Mouse (Mus musculus) brain, embryonic 18.5 days (tissue): ENCODE data around the gene Relch.
"Not testable (repeated sequence)": the region's sequence is repeated elsewhere in the genome, so short reads cannot be mapped to it uniquely, and the experiment has no call there.

Experiments used
- DNase-seq: peaks from one replicate; pipeline ENCODE4 v3.0.0-alpha.2; 2012; ENCODE audit warnings: low read depth, low spot score

The Relch gene

DNA sequence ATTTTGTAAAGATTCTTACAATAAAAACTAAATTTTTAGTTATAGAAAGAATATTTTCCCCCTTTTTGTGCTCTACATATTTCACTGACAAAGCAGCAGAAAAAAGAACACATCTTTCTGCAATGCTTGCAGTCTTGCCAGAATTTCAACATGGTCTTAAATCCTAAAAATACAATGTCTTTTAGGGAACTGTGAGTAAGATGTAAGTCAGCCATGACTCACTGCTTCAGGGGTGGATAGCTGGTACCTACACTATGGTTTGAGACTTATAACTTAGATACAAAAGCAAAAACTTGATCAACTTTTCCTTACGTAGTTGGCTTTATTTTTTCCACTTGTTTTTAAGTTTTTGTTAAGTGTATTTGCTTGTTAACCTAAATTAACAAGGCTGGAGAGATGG is 78.8 kb downstream of the Relch start:
- no peak for DNase-seq

DNA sequence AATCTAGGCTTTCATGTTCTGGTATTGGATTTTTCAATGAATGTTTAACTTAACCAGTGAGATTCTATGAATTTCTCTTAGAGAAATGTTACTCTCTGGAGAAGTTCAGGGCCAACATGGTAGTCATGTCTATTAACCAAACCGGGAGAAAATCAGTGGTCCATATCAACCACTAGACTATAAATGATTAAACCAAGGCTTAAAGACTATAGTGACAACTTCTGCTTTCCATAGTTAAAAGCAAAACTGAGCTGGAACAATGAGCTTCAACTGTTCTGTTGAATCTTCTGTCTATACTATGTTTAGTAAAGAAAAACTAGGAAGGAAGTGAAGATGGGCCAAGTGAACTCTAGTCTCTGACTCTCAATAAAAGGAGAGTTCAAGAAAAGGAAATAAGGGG is 82.8 kb downstream of the Relch start:
- no peak for DNase-seq

DNA sequence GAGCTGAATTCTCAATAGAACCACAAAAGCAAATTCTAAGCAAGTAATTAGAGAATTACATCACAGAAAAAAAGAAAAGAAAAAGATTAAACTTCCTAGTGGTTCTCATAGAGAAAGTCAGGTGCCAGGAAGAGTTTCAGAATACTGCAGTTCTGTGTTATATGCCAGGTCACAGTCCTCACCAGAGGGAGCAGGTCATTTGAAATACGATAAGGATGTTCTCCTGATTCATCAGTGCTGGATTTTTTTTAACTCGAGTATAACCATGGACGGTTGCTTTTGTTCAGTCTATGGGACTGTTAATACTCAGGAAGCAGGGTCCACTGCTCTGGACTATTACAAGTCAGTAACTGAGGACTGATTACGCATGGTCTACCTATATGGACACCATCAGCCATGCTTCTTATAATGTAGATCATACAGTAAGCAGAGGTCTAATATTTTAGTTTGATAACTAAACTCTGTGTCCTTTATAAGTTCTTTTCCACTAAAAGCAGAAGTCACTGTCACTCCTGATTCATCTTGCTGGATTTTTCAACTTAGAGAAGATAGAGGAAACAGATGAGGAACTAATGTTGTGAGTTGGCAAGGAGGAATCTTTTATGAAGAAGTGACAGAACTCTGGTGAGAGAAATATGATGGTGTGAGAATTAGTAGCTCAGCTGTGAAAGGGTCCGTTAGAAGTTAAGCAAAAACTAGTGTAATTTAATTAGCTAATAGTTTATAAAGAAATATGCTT is 83.4 kb downstream of the Relch start:
- DNase-seq: no peak

DNA sequence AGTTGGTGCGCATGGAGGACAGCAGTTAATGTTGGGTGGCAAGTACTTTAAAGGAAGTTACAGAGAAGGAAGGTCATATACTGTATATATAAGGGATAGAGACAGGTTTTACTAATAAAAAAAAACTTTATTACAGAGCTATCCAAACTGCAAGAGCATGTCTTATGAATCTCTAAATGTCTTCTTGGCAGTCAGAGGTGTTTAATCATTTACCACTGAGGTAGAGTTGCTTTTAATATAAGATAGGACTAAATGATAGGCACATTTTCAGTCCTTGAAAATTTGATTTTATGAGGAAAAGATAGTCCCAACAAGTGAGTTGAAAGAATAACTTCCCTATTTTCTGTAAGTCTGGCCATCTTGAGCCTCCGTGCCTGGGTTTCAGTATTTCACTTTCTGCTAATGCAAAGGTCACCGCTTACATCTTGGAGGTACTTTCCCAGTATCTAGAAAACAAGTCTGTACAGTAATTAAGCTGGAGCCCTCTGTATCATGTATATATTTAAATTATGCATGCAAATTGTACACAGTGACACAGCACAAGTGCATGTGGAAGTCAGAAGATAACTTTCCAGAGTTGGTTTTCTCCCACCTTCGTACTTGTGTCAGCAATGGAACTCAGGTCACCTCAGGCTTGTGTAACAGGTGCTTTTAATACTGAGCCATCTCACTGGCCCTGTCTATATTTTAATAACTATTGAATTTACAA is 84.6 kb downstream of the Relch start:
- DNase-seq: no peak

DNA sequence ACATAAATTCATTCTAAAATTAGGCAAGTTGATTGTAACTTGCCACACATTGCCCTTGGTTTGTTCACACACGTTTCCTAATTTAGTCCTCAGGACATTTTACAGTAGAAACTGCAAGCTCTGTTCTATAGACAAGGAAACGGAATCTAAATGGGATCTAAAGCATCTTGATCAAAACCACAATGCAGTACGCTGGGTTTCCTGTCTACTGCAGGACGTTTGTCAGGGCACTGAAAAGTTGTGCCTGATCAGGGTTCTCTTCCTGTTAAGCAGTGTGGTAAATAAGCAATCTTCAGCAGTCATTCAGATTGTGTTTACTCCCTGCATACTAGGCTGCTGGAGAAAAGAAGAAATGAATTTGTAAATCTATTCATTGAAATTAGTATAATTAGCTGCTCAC is 88.5 kb downstream of the Relch start:
- no peak for DNase-seq

DNA sequence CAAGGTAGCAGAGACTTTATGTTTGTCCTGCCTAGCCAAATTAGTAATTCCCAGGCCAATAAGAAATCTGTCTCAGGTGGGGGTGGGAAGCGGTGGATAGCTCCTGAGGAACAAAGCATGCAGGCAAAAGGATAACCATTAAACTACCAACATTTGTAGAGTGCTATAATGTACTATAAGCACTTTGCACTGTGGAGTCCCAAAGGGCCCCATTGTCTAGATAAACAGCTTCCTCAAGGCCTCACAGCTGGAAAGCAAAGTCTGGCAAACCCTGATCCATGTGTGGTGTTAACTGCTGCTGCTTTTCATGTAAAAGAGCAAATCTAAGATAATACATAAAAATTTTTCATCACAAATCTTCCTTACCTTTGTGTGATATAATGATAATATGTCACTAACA is 89.3 kb downstream of the Relch start:
- no peak for DNase-seq

DNA sequence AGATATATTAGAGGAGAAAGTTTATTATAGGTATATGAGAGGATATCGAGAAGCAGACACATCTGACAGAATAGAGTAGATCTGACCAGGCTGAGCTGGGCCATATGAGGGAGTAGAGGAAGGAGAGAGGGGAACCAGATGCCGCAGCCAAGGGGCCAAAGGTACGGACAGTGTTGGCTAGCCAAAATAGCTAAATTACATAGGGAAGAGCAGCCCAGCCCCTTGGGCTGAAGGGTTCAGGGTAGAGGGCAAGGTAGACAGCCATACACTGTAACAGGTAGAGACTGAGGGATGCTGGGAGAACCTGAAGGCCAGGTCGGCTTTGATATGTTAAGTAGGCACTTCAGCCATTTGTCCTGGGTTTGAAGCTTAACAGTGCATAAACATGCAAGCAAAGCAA is 95.1 kb downstream of the Relch start:
- DNase-seq: no peak

DNA sequence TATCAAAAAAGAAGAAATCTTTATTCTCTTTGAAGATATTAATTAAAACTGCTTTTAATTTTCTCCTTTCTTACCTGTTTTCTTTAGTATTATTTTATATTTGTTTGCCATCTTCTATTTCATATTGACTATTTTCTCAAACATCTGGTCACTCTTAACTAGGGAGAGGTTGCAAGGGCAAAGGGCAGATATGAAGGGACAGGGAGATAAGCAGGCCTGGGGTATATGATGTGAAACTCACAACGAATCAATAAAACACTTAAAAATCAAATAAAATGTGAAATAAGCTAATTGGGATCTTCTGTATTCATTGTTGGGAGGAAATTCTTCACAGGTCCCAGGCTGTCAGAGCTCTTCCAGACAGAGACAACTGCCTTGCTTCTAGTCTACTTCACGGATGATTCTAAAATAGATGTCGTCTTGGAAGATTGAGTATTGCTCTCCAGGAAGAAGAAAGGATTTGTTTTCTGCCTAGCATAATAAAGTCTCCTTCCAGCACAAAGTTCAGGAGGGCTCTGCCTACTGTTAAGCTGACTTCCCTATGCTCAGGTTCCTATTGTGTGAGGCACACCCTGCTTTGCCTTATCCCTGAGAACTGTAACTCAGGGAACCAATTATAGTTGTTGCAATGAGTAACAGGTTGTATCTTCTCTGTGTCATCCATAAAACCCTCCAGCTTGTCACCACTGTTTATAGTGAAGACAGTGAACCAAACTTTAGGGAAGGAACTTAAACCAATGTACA is 95.9 kb downstream of the Relch start:
- DNase-seq: no peak

DNA sequence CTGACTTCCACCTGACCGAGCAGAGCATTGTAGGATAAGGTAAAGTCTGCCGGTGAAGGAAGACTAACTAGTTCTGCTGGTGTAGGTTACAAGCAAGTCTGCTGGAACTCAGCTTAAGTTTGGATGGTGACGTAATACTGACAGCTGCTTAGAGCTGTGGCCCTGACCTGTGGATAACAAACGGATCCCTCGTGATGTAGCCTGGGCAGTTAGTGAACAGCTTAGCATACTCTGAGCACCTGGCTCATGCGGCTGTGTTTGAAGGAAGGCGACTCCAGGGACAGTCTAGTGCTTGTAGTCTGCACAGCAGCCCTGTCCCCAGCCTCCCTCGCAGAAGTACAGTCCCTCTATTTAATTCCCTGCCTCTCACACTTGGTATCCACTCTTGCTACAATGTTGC is 101.9 kb downstream of the Relch start:
- no peak for DNase-seq

DNA sequence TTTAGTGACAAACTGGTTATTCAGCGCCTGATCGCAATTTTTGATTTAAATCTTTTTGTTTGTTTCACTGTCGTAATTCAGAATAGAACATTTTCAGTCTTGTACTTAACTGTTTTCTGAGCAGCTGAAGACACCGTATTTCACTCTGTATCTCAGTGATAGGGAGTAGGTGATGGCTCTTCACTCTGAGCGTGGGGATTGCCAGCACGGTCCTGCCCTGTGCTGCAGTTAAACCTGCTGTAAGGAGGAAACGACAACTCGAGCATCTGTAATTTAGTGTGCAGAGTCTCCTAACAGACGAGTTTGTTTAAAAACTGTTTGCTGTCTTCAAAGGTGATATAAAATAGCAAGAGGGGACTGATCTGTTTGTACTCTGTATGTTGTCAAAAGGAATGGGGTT is 102.4 kb downstream of the Relch start:
- not testable (repeated sequence) for DNase-seq

DNA sequence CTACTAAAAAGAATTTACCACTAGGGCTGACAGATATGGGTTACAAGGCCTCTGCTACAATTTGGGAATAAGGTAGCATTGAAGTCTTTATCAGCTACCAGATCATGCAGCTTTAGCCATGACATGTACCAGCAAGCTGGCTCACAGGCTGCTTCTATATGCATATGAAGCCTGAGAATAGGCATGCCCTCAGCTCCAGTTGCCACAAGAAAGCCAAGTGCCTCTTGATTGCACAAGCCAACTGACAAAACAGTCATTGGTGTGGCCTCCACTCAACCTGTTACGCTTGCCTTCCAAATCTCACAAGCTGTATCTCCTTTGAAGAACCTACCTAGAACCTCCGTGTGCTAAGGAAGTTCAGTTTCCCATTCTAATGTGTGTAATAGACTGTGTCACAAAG is 104.7 kb downstream of the Relch start:
- no peak for DNase-seq

DNA sequence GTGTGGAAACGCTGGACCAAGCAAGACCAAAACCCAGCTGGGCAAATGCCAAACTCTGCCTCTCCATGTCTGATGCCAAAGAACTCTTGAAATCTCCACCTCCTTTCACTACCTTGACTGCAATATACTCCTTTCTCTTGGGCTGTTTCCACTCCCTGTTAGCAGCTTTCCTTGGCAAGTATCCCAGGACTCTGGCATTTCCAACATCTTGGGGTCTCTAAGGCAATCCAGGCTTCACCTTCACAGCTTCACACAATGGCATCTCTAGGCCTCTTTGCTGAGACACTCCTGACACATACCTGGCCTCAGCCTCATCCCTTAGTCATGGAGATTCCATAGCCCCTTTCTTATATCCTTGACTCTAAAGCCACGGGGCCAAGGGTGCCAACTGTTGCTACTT is 107.0 kb downstream of the Relch start:
- DNase-seq: no peak

DNA sequence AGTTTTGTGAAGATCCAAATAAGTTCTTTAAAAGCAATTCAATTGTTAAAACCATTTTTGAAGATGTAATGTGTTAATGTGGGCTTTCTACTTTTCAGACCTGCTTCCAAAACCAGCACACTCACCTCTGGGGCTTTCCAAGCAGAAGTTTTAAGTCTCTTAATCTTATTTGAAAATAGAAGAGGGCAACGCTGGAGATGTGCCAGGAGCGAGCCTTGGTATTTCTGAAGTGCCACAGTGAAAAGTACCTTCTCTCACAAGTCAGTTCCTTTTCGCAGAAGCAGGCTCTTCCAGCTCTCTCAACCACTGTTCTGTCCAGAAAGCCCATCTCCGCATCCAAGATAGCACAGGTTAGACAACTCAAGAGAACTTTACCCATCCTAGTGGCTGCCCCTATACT is 112.8 kb downstream of the Relch start:
- DNase-seq: no peak

DNA sequence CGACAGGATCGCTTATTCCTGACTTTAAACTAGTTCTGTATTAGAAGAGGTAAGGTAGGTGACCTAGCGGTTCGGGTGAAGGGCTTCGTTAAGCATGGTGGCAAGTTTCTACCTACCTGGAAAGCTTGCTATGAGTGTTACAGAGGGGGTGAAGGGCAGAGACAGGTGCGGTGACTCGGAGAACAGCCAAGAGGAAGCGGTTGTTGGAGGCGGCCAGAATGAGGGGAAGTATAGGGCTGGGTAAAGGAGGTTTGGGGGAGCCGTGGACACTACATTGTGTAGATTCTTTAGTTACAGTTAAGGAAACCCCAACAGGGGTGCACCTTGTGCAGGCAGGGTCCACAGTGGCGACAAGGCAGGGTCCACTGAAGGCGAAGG is 116.4 kb downstream of the Relch start:
- no peak for DNase-seq

DNA sequence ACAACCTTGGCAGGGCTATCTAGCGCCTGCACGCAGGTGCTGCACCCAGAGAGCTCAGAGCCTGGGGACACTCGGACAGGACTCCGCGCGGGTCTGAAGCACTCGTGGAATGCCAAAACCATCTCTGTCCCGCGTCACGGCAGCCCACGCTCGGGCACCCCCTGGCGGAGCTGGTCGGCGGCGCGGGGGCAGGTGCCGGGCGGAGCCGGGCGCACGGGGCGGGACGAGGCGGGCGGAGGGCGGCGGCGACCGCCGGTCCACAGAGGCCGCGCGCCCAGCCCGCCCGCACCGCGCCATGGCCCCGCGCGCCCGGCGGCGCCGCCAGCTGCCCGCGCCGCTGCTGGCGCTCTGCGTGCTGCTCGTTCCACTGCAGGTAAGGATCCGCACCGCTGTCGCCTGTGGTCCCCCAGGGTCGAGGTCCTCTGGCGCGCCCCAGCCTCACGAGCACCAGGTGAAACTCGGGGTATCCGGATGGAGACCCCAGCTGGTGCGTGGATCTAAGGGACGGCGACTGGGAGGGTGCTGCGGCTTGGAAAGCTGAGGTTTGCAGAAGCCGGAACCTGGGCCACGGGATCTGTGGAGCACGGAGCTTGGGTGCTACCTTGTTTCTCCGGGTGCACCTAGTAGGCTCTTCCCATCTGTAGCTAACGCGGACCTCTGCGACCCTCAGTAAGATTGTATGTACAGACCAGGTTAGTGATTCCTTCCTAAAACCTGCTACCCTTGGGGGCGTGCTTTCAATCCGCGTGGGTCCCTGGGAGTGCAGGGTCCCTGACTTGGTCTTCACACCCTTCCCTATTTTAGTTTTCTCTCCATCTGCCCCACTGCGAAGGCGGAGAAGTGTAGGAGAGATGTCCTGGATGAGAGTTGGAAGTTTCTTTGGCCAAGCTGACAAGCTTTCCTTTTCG is 117.0 kb downstream of the Relch start, which contains the start of gene Tnfrsf11a:
TSS of gene Tnfrsf11a (plus strand) at position 262 of the 908 bp plus-strand sequence.
- DNase-seq: no peak

DNA sequence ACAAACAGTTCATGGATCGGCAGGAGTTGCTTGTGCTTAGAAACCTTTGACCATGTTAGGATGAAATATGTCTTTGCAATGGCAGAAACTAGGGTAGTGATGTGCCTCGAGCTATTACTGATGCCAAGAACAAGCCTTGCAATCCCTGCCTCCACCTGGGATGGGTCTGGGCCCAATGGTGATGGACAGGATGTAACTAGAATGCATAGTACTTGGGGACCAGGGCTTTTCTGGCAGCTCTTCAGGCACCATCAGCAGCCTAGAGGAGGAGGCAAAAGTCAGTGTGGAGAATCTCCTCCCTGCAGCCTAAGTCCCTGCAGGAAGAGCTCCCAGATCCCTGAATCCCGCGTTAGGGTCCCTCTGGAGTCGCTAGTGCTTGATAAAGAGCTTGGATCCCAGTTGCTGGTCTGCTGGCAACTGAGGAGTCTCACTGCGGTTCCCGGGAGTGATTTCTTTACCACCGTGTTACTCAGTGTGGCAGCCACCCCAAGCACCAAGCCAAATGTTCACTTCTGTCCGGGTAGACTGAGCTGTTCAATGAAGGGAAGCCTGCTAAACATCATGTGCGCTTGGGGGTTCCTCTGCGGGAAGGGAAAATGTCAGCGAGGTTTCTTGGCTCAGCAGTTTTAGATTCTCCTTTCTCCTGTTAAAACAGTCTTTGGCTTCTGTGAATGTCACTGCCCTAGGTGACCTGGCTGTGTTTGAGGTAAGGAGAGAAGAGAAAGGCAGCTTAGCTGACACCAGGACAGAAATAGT is 117.9 kb downstream of the Relch start:
- no peak for DNase-seq

DNA sequence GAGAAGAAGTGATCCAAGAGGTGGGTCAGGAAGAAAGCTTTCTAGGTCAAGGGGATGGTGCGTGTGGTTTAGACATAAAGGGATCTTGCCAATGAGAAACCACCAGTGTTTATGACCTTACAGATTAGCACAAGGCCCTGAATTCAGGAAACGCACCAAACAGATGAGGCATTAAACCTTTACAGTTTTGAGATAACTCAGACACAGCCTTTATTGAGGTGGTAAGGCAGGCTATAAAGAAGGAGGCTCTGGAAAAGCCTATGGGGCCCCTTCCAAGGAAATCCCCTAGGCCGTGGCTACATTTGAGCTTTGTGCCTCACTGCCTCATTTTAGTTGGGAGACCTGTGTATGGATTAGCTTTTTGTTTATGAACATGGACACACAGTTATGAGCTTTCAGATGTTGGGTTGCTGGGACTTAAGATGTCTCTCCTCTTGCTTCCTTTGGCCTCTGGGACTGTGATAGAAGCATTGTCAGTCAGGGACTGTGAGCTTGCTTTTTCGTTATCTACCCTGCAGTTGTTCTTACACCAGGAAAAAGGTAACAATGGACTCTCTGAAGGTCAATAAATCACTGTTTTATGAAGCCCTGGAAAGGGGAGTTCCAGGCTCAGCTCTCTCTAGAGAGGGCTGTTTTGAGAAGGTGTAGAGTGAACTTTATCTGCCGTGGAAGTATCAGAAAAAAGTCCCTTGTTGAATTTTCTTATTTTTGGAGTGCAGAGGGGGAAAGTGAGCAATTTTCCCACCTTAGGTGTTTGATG is 120.8 kb downstream of the Relch start:
- DNase-seq: no peak

DNA sequence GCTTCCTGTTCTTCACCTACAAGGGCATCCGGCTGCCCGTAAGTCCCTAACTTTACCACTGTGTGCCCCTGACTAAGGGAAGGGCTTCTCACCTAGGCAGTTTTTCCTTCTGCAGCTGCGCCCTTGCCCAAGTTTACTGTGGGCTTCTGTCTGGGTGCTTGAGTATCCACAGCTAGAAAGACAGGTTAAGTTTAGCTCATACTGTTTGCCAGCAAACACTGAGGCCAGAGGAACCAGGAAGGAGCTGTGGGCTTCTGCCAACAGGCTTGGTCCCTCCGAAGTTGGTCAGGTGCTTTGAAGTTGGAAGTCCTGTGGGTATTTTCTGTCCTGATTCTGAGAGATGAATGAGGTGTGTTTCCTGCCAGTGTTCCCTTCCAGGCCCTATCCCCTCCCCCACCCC is 121.5 kb downstream of the Relch start:
- no peak for DNase-seq

DNA sequence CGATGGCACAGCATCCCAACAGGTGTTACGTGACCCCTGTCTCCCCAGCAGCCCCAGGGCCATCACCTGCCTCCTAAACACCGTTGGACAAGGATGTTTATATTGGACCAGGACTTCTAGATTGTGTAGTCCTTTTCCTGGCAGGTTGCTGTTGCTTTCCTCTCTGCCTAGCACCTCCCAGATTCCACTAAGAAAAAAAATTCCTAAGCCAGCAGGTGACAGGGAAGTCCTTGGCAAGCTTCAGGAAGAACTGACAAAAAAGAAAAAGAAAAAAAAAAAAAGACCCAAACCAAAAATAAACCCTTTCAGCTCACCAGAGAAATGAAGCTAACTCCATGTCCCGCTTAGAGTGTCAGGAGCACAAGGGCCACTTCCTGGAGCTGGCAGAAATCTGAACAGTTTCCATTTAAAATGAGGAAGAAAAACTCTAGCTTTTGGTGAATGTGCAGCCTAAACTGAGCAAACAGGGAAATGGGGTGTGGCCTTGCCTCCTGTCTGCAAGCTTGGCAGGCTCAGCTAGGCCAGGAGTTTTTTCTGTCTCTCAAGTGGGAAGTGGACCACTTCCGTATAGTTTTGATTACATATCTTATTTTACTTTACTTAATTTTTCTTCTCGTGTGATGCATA is 123.2 kb downstream of the Relch start:
- DNase-seq: no peak

DNA sequence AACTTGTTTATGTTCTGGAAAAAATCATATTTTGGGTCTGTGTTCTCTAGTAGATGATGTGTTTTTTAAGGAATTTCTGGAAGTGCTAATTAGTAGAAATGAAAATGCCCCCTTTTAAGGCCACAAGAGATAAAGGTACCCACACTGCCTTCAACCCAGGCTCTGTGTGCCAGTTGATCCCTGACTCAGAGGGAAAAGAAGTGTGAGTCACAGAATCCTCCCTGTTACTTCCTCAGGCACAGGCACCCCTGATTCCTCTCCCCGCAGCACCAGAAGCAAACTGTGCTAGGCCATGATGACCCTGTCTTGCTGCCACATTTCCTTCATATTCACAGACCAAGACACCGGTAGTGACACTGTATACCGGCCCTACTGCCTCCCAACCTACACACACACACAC is 126.4 kb downstream of the Relch start:
- DNase-seq: no peak
